Mouse (Mus musculus) lung, adult 2 months (tissue): ENCODE results near the gene Lurap1l. TPM values are rescaled to one million over a fixed set of nuclear protein-coding genes. Genes with fewer than 3 reads are reported as not detected.
A peak's percentile ranks its signal among the peaks of the same experiment; 100 is the strongest.

Source experiments
- DNase-seq: peaks from one replicate; pipeline ENCODE4 v3.0.0; 2022
- H3K4me1 ChIP-seq: fragments of 200-500 bp; 2 replicates; pipeline ENCODE4 v1.6.1; 2011; ENCODE audit warnings: low read length; ENCODE audit not compliant: control insufficient read depth, insufficient read depth
- H3K4me3 ChIP-seq: fragments of 200-500 bp; replicated peaks from 2 replicates; pipeline ENCODE3; 2011; ENCODE audit warnings: low read depth, mild to moderate bottlenecking, control low read depth, low read length; ENCODE audit errors: extremely low read depth
- CTCF ChIP-seq: fragments of 200-500 bp; IDR thresholded peaks from 2 replicates; pipeline ENCODE4 v1.5.1; 2011; ENCODE audit warnings: mild to moderate bottlenecking, low read length, control low read depth; ENCODE audit not compliant: insufficient read depth
- POLR2A ChIP-seq: fragments of 200-500 bp; IDR thresholded peaks from 2 replicates; pipeline ENCODE4 v1.6.1; 2011; ENCODE audit warnings: low read depth, mild to moderate bottlenecking, control low read depth, low read length, borderline replicate concordance; ENCODE audit errors: extremely low read depth
- WGBS: fragments of 180-500 bp; shearing (Covaris S2); methylation state at CpG from one replicate; pipeline ENCODE4 v1.1.7; 2018; 5-methylcytosine and 5-hydroxymethylcytosine counted together
- polyA plus RNA-seq: library from polyadenylated mRNA; depleted of rRNA; stranded (reverse); fragments of >200 nt; gene quantifications from 2 replicates; pipeline ENCODE4 v1.2.3, GENCODE M21; 2012; rRNA removed

Lurap1l gene
- polyA plus RNA-seq: 28.3 and 28.9 TPM in 2 replicates

GRCm38 (mm10) chr4:80910481-80910870 lies at the start of gene Lurap1l:
Gene Lurap1l, plus strand, starts transcription at chr4:80910646.
- TF ChIP-seq CTCF (no peak), POLR2A (peak; percentile 64; the same call in 1 of the 2 replicates)

GRCm38 (mm10) chr4:80862962-80863361 lies 47.5 kb upstream of the Lurap1l start:
- TF ChIP-seq POLR2A: no peak
- TF ChIP-seq CTCF: no peak
- WGBS: 83% methylated on average over 9 of the region's 9 CpGs
- peaks cover 2% of the 10 kb centered on the region; the same call in 1 of the 2 replicates for H3K4me1 ChIP-seq
- H3K4me3 ChIP-seq: no peak overlapping the region
- DNase-seq: no peak

More at GRCm38 (mm10) chr4:80910481-80910870, at the start of gene Lurap1l:
- WGBS: under 1% methylated on average over 10 of the region's 10 CpGs
- Histone ChIP-seq H3K4me3 (peak within 1 kb of the TSS; percentile 77), H3K4me1 (peaks cover 8% of the 10 kb centered on the region)
- peak; percentile 69 for DNase-seq

- DNase-seq: no peak
- TF ChIP-seq POLR2A: no peak
- TF ChIP-seq CTCF: no peak
- H3K4me1 ChIP-seq: peaks cover 2% of the 10 kb centered on the region; the same call in 1 of the 2 replicates
- H3K4me3 ChIP-seq: no peak overlapping the region
- 49% methylated on average over 7 of the region's 7 CpGs for WGBS
Measured at GRCm38 (mm10) chr4:80863906-80864305, 46.5 kb upstream of the Lurap1l start.

- Histone ChIP-seq H3K4me3 (peak overlapping the region; percentile 1), H3K4me1 (peaks cover 2% of the 10 kb centered on the region; the same call in 1 of the 2 replicates)
- DNase-seq: no peak
- no peak for TF ChIP-seq POLR2A
- TF ChIP-seq CTCF: no peak
- 7% methylated on average over 17 of the region's 17 CpGs for WGBS
Measured at GRCm38 (mm10) chr4:80864511-80864922, 45.9 kb upstream of the Lurap1l start.

- Histone ChIP-seq H3K4me1 (peaks cover 2% of the 10 kb centered on the region; the same call in 1 of the 2 replicates), H3K4me3 (no peak overlapping the region)
- WGBS: 16% methylated on average over 5 of the region's 5 CpGs
- TF ChIP-seq POLR2A (no peak), CTCF (no peak)
- DNase-seq: no peak
Measured at GRCm38 (mm10) chr4:80866065-80866464, 44.4 kb upstream of the Lurap1l start.

- no peak for DNase-seq
- TF ChIP-seq POLR2A (no peak), CTCF (no peak)
- peaks cover 1% of the 10 kb centered on the region for H3K4me1 ChIP-seq
- H3K4me3 ChIP-seq: no peak overlapping the region
- WGBS: 35% methylated on average over 2 of the region's 2 CpGs
Measured at GRCm38 (mm10) chr4:80869598-80869997, 40.8 kb upstream of the Lurap1l start.

- 36% methylated on average over 6 of the region's 6 CpGs for WGBS
- DNase-seq: no peak
- Histone ChIP-seq H3K4me3 (no peak overlapping the region), H3K4me1 (peaks cover 2% of the 10 kb centered on the region)
- no peak for TF ChIP-seq POLR2A
- TF ChIP-seq CTCF: peak; percentile 24; the same call in 1 of the 2 replicates
Measured at GRCm38 (mm10) chr4:80872847-80873644, 37.4 kb upstream of the Lurap1l start.

GRCm38 (mm10) chr4:80874121-80874859 lies 36.2 kb upstream of the Lurap1l start:
- H3K4me1 ChIP-seq: peaks cover 2% of the 10 kb centered on the region
- DNase-seq: no peak
- TF ChIP-seq POLR2A (no peak), CTCF (no peak)
- WGBS: 43% methylated on average over 5 of the region's 5 CpGs
- no peak overlapping the region for H3K4me3 ChIP-seq

GRCm38 (mm10) chr4:80875055-80875454 lies 35.4 kb upstream of the Lurap1l start:
- H3K4me3 ChIP-seq: no peak overlapping the region
- TF ChIP-seq POLR2A (no peak), CTCF (no peak)
- WGBS: 66% methylated on average over 4 of the region's 4 CpGs
- H3K4me1 ChIP-seq: peaks cover 2% of the 10 kb centered on the region
- no peak for DNase-seq
